Mouse (Mus musculus): ENCODE measurements around the gene Dlg4.
"Not testable (repeated sequence)": the region's sequence is repeated elsewhere in the genome, so short reads cannot be mapped to it uniquely, and the experiment has no call there.

Dlg4 gene

GRCm38 (mm10) chr11:70049366-70049765 lies 32.6 kb downstream of the Dlg4 start:
- DNase-seq (ENCODE audit: low read depth, low spot score): no peak

GRCm38 (mm10) chr11:70049816-70050215 lies 33.1 kb downstream of the Dlg4 start:
- peak; percentile 22 for DNase-seq (ENCODE audit: low read depth, low spot score)

- DNase-seq (ENCODE audit: low read depth, low spot score): no peak
Observed at GRCm38 (mm10) chr11:70053156-70053555, 36.4 kb downstream of the Dlg4 start.

- no peak for DNase-seq (ENCODE audit: low read depth, low spot score)
Observed at GRCm38 (mm10) chr11:70053898-70054570, 37.3 kb downstream of the Dlg4 start, which contains the start of gene Asgr1. Gene Asgr1 (plus strand): TSS chr11:70054085.

- peak; percentile 57 for DNase-seq (ENCODE audit: low read depth, low spot score)
Observed at GRCm38 (mm10) chr11:70055618-70056214, 39.0 kb downstream of the Dlg4 start.

GRCm38 (mm10) chr11:70057805-70058204 lies 41.1 kb downstream of the Dlg4 start:
- no peak for DNase-seq (ENCODE audit: low read depth, low spot score)

GRCm38 (mm10) chr11:70059930-70060329 lies 43.2 kb downstream of the Dlg4 start:
- DNase-seq (ENCODE audit: low read depth, low spot score): no peak

- no peak for DNase-seq (ENCODE audit: low read depth, low spot score)
Observed at GRCm38 (mm10) chr11:70063053-70063452, 46.3 kb downstream of the Dlg4 start.

- DNase-seq (ENCODE audit: low read depth, low spot score): no peak
Observed at GRCm38 (mm10) chr11:70066701-70067100, 50.0 kb downstream of the Dlg4 start.

GRCm38 (mm10) chr11:70068245-70068644 lies 51.5 kb downstream of the Dlg4 start:
- no peak for DNase-seq (ENCODE audit: low read depth, low spot score)

- DNase-seq (ENCODE audit: low read depth, low spot score): no peak
Observed at GRCm38 (mm10) chr11:70070057-70070456, 53.3 kb downstream of the Dlg4 start.

GRCm38 (mm10) chr11:70070603-70071002 lies 53.9 kb downstream of the Dlg4 start:
- not testable (repeated sequence) for DNase-seq (ENCODE audit: low read depth, low spot score)

- peak; percentile 74 for DNase-seq (ENCODE audit: low read depth, low spot score)
Observed at GRCm38 (mm10) chr11:70074379-70075071, 57.8 kb downstream of the Dlg4 start.

GRCm38 (mm10) chr11:70075581-70075980 lies 58.8 kb downstream of the Dlg4 start:
- DNase-seq (ENCODE audit: low read depth, low spot score): peak; percentile 87

- DNase-seq (ENCODE audit: low read depth, low spot score): no peak
Observed at GRCm38 (mm10) chr11:70077441-70077840, 60.7 kb downstream of the Dlg4 start.

GRCm38 (mm10) chr11:70079175-70079574 lies 62.4 kb downstream of the Dlg4 start:
- DNase-seq (ENCODE audit: low read depth, low spot score): no peak

- no peak for DNase-seq (ENCODE audit: low read depth, low spot score)
Observed at GRCm38 (mm10) chr11:70079928-70080327, 63.2 kb downstream of the Dlg4 start.

- DNase-seq (ENCODE audit: low read depth, low spot score): no peak
Observed at GRCm38 (mm10) chr11:70080803-70081590, 64.3 kb downstream of the Dlg4 start.

GRCm38 (mm10) chr11:70084563-70084962 lies 67.8 kb downstream of the Dlg4 start:
- no peak for DNase-seq (ENCODE audit: low read depth, low spot score)

GRCm38 (mm10) chr11:70091986-70092783 lies 75.4 kb downstream of the Dlg4 start, which contains the start of gene Asgr2:
Gene Asgr2 (plus strand): TSS chr11:70092644.
- no peak for DNase-seq (ENCODE audit: low read depth, low spot score)

Data from c-Kit-negative CD71-positive TER-119-positive erythroid progenitor cells, embryonic 14.5 days (primary cell).